Mouse (Mus musculus): ENCODE measurements around the gene Nfrkb. TPM values are rescaled to one million over a fixed set of nuclear protein-coding genes. Genes with fewer than 3 reads are reported as not detected.

Nfrkb gene
- total RNA-seq (2021), result 10 to 100 TPM; 24.5 to 25.1 TPM
- long read RNA-seq, experiment 1, partial matches to known transcripts, result 7 of 12 reads
- long read RNA-seq, experiment 1, other reads (novel, unspliced or antisense), result 5 of 12 reads
- long read RNA-seq, experiment 2, full-length matches to known transcripts, result 1 of 10 reads
- long read RNA-seq, experiment 2, partial matches to known transcripts, result 6 of 10 reads
- long read RNA-seq, experiment 2, other reads (novel, unspliced or antisense), result 3 of 10 reads

DNA sequence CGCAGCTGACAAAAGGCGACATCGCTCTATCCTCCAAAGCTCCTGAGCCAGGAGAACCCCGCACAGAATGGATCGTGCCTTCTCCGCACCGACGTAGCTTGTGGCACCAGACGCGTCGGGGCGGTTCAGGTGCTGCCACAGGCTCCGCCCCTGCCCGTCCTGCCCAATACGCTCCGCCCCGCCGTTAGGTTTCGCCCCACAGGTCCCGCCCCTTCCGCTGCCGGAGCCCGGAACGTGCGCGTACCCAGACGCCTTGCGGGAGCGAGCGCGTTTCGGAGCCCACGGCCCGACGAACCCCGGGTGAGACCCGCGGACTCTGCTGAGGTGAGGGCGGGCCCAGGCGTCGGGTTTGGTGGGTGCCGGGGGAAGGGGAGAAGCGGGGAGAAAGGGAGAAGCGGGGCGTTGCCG, at the start of gene Nfrkb:
Gene Nfrkb, plus strand, starts transcription at position 246 of the 408 bp plus-strand sequence.
- DNase-seq (ENCODE audit: low spot score in 2 of 2), result peak; percentile 93 to 97

DNA sequence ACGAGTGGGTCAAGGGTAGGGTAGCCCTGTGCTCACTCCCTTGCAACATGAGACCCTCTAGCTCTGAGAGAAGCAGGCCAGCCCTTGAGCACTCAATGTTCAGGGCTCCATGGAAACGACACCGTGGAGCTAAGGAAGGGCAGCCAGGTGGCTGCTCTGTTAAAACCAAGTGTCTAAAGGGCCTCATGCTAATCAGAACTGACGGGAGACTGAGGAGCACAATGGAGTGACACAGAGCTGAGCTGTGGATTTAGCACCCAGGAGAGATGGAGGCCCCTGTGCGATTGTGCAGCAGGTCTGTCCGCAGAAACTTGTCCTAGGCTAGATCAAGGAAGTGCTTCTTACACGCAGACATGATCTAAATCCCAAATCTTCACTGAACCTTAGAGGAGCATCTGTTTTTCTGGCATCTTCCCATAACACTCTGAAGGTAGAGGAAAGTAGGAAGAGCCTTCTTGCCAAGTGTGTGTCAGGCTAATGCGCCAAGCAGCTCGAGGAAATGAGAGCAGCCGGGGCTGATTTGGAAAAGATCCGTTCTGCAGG, 41.6 kb upstream of the Nfrkb start:
- no peak for DNase-seq (ENCODE audit: low spot score in 2 of 2)

DNA sequence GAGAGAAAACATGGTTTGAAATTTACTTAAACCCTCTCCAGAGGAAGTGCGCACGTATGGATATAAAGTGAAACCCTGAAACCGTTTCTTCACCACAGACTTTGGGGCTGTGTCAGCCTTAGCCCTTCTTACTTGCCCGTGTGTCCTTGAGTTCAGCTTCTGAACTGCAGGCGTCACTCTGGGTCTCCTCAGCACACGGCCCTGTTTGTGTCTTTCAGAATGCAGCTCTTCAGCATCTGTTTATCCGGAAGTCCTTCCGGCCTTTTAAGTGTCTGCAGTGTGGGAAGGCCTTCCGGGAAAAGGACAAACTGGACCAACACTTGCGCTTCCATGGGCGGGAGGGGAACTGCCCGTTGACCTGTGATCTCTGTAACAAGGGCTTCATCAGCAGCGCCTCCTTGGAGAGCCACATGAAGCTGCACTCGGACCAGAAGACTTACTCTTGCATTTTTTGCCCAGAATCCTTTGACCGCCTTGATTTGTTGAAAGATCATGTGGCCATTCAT, 39.4 kb upstream of the Nfrkb start:
- DNase-seq (ENCODE audit: low spot score in 2 of 2), result no peak

- no peak for DNase-seq (ENCODE audit: low spot score in 2 of 2)
Observed at GRCm38 (mm10) chr9:31348458-31348857, 37.5 kb upstream of the Nfrkb start.

GRCm38 (mm10) chr9:31348915-31349314, 37.1 kb upstream of the Nfrkb start:
- peak; percentile 71 to 74 for DNase-seq (ENCODE audit: low spot score in 2 of 2)

DNA sequence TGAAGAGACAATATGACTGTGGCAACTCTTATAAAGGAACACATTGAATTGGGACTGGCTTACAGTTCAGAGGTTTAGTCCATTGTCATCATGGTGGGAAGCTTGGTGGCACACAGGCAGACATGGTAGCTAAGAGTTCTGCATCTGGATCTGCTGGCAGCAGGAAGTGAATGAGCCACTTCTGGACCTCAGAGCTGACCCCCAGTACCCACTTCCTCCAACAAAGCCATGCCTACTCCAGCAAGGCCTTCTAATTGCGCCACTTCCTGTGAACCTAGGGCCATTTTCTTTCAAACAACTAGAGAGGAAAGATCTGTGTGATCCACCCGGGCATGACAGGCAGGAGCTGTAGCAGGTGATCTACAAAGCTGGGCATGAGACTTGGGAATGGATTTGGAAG, 33.3 kb upstream of the Nfrkb start:
- DNase-seq (ENCODE audit: low spot score in 2 of 2), result no peak

DNA sequence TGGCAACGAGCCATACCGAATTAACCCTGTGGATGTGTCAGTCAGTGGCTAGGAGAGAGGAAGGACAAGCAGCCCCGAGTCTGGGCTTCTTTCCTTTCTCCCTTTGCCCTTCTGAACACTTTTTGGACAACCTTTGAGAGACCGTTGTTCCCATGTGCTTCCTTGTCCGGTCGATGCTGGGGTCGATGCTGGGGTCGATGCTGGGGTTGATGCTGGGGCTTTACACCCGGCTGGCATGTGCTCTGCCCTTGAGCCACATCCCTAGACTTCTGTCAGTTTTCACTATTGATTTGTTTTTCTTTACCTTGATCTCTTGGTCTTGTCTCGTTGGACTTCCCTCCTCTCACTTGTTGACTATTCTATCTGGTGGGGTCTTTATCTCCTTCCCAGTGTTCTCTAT, 32.5 kb upstream of the Nfrkb start:
- DNase-seq (ENCODE audit: low spot score in 2 of 2), result no peak

GRCm38 (mm10) chr9:31354051-31354450, 31.9 kb upstream of the Nfrkb start:
- DNase-seq (ENCODE audit: low spot score in 2 of 2), result no peak

DNA sequence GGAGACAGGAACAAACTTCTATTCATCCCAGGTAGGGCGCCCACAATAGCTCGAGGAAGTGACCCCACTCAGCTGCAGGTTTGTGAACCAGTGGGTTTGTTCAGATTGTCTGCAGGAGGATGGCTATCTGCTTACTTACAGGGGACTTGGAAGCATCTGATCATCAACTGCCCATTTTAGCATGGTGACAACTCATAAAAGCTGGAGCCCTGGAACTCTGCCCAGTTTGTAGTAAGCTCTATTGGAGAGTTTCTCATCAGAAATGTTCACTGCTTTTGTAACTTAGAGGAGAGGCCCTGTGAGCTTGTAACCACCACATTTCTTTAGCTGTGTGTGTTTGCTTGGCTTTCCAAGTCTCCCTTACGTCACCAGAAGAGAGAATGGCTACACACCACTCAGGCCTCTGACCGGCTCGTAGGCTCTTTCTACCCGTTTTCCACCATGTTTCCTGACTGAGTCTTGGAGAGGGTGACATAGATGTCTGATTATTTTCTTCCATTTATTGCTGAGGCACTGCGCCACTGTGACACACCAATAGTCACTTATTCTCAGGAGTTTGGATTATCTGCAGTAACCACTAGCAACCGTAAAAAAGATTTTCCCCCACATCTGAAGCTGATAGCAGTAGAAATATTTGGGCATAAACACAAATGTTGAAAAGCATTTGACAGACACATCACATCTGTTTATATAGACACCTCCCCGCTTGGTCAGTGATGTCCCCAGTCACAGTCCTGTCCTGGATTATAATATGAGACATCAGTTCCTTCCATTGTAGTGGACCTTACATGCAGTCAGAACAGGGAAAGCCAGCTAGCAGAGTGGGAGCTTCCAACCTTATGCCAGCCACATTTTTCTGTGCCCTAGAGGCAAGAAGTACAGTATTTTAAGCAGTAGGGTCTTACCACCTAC, 22.0 kb upstream of the Nfrkb start:
- peak; percentile 45 to 49 for DNase-seq (ENCODE audit: low spot score in 2 of 2)

DNA sequence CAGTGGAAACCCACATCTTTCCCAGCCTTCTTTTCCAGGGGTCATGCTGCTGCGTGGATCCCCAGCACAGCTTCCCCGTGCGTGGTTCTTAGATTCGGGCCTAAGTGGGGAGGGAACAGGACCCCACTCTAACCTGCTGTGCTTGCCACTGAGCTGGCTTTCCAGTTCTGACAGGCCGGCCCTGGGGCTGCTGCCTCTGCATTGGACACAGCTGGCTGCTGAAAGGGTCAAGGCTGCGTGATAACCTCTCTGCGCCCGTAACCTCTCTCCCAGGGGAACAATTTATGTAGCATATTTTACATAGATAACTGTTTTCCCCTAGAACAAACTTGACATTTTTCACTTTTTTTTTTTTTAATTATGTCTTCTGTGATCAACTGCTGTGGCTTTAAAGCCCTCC, 20.9 kb upstream of the Nfrkb start:
- no peak for DNase-seq (ENCODE audit: low spot score in 2 of 2)

GRCm38 (mm10) chr9:31371740-31372139, 14.3 kb upstream of the Nfrkb start:
- no peak for DNase-seq (ENCODE audit: low spot score in 2 of 2)

DNA sequence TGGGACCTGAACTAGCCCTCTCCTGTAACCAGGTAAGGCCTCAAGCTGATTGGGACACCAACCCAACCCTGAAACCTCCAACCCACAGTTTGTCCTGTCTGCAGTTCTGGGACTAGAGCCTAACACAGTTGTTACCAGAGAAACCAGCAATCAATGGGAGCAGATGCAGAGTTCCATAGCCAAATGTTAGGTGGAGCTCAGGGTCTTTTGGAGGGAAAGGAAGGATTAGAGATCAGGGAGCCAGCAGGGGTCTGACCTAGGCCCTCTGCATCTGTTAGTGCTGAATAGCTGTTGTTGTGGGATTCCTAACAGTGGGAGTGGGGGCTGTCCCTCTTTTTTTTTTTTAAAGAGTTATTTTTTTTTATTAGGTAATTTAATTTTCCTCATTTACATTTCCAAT, 9.3 kb upstream of the Nfrkb start:
- no peak for DNase-seq (ENCODE audit: low spot score in 2 of 2)

DNA sequence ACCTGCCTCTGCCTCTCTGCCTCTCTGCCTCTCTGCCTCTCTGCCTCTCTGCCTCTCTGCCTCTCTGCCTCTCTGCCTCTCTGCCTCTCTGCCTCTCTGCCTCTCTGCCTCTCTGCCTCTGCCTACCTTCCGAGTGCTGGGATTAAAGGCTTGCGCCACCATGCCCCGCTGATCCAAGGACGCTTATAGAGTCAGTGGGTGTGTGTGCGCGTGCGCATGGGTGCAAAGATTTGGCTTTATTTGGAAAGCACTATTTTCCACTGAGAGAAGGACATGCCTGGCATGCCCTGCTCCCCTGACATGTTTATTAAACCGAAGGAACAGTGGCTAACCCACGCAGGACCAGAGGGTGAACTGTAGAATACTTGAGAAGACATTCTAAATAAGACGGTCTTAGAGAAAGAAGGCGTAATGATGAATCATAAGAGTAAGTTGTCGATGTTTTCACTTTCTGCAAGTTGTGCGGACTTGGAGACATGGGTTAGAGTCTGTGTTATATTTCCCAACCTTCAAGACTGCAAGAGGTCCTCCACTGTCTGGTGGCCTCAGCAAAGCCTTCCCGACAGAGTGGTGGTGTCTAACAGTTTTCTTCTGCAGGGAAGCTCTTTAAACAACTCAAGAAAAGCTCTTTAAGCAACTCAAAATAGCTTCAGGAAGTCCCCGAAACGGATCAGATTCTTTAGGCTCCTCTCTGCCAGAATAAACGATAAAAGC, 1.0 kb upstream of the Nfrkb start:
- peak in 1 of 2 experiments; percentile 23 for DNase-seq (ENCODE audit: low spot score in 2 of 2)

DNA sequence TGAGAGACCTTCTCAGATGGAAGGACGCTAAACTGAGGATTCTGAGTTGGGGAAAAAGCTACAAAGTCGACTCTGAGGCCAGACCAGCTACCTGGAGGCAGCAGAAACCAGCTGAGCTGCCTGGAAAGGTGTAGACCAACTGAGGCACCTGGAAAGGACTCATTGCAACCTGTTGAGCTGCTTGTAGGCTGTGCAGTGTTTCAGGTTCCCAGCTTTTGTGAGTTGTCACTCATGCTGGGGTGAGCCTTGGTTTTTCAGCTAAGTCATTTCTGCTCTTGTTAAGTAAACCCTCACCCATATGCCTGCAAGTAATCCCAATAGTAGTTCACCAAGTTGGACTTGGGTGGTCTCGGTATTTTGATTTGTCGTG, 507 bp upstream of the Nfrkb start:
- DNase-seq (ENCODE audit: low spot score in 2 of 2), result no peak

- DNase-seq (ENCODE audit: low spot score in 2 of 2), result no peak
Observed at GRCm38 (mm10) chr9:31386368-31387180, 582 bp downstream of the Nfrkb start.

DNA sequence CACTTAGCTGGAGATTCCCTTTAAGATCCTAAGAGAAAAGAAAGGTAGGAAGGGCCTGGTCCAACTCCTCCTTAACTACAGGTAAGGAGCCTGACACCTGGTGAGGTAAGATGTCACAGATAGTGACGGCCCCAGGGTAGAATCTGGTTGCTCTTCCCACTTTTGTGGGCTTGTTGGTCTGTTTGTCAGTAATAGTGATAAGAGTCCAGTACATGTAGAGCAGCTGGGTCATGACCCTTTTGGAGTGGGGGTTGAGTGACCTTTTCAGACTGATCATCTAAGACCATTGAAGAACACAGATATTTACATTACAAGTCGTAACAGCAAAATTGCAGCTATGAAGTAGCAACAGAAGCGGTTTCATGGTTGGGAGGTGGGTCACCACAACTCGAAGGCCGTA, 1.2 kb downstream of the Nfrkb start:
- no peak for DNase-seq (ENCODE audit: low spot score in 2 of 2)

DNA sequence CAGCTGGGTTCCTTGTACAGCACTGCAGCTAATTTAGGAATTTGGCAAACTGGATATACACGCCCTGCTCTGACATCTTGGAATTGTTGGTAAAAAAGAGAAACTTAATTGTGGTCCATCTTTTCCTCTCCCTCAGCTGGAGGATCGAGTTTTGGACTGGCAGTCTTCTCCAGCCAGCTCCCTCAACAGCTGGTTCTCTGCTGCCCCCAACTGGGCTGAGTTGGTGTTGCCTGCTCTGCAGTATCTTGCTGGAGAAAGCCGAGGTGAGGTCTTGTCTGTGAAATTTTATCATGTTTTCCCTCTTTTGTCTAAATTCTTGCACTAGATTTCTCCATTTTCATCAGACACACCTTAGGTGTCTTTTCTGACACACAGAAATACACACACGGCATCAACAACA, 14.4 kb downstream of the Nfrkb start:
- DNase-seq (ENCODE audit: low spot score in 2 of 2), result peak; percentile 74 to 83

GRCm38 (mm10) chr9:31404311-31404710, 18.3 kb downstream of the Nfrkb start:
- DNase-seq (ENCODE audit: low spot score in 2 of 2), result no peak

GRCm38 (mm10) chr9:31405217-31405616, 19.2 kb downstream of the Nfrkb start:
- DNase-seq (ENCODE audit: low spot score in 2 of 2), result peak in 1 of 2 experiments; percentile 25

GRCm38 (mm10) chr9:31412165-31412564, 26.2 kb downstream of the Nfrkb start:
- no peak for DNase-seq (ENCODE audit: low spot score in 2 of 2)

GRCm38 (mm10) chr9:31418821-31419220, 32.8 kb downstream of the Nfrkb start:
- no peak for DNase-seq (ENCODE audit: low spot score in 2 of 2)

Data from left cerebral cortex, adult 18-20 months (tissue).